Mouse (Mus musculus): ENCODE results near the gene Slc50a1.

DNA sequence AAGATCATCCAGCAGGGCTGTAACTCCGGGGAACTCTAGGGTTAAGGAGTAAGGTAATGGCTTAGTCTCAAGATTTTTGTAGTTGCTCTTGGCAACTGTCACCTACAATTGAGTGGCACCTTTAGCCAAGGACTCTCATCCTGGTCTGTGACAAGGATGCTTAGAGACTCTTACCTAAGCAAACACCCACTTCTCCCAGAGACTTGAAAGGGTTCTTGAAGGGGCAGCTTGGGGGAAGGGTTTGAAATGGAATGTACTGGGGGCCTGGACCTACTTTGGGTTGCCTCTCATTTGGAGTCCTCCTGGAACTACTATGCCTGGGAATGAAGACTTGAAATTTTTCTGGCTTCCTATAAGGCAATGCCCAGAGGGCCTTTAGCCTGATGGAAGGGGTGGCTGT is 52.1 kb downstream of the Slc50a1 start:
- no peak for TF ChIP-seq CTCF (IDR thresholded peaks at IDR 0.05; ENCODE audit: low read depth)
- no peak for TF ChIP-seq EP300 (IDR thresholded peaks at IDR 0.05; ENCODE audit: low read depth)
